Mouse (Mus musculus): ENCODE data around the gene Igfbp2. TPM values are rescaled to one million over a fixed set of nuclear protein-coding genes. Genes with fewer than 3 reads are reported as not detected.

The Igfbp2 gene
- total RNA-seq, 4 experiments from 2014 or later = 36.7 to 56.7 (median 47.3) TPM

- DNase-seq (ENCODE audit: low spot score in 2 of 2) = no peak
Observed at GRCm38 (mm10) chr1:72815184-72815583, 9.1 kb upstream of the Igfbp2 start.

- no peak for DNase-seq (ENCODE audit: low spot score in 2 of 2)
Observed at GRCm38 (mm10) chr1:72815616-72816015, 8.7 kb upstream of the Igfbp2 start.

GRCm38 (mm10) chr1:72819995-72820394 is 4.3 kb upstream of the Igfbp2 start:
- DNase-seq (ENCODE audit: low spot score in 2 of 2) = no peak

- no peak for DNase-seq (ENCODE audit: low spot score in 2 of 2)
Observed at GRCm38 (mm10) chr1:72822893-72823292, 1.4 kb upstream of the Igfbp2 start.

GRCm38 (mm10) chr1:72824707-72825101 is 401 bp downstream of the Igfbp2 start:
- DNase-seq (ENCODE audit: low spot score in 2 of 2) = no peak

GRCm38 (mm10) chr1:72825286-72825685 is 983 bp downstream of the Igfbp2 start:
- DNase-seq (ENCODE audit: low spot score in 2 of 2) = no peak

- DNase-seq (ENCODE audit: low spot score in 2 of 2) = no peak
Observed at GRCm38 (mm10) chr1:72825921-72826320, 1.6 kb downstream of the Igfbp2 start.

GRCm38 (mm10) chr1:72826446-72826845 is 2.1 kb downstream of the Igfbp2 start:
- no peak for DNase-seq (ENCODE audit: low spot score in 2 of 2)

- no peak for DNase-seq (ENCODE audit: low spot score in 2 of 2)
Observed at GRCm38 (mm10) chr1:72826931-72827330, 2.6 kb downstream of the Igfbp2 start.

- no peak for DNase-seq (ENCODE audit: low spot score in 2 of 2)
Observed at GRCm38 (mm10) chr1:72827411-72828315, 3.4 kb downstream of the Igfbp2 start.

GRCm38 (mm10) chr1:72828843-72829242 is 4.5 kb downstream of the Igfbp2 start:
- no peak for DNase-seq (ENCODE audit: low spot score in 2 of 2)

GRCm38 (mm10) chr1:72830485-72830884 is 6.2 kb downstream of the Igfbp2 start:
- DNase-seq (ENCODE audit: low spot score in 2 of 2) = no peak

- DNase-seq (ENCODE audit: low spot score in 2 of 2) = no peak
Observed at GRCm38 (mm10) chr1:72832715-72833153, 8.4 kb downstream of the Igfbp2 start.

- DNase-seq (ENCODE audit: low spot score in 2 of 2) = no peak
Observed at GRCm38 (mm10) chr1:72833563-72833962, 9.3 kb downstream of the Igfbp2 start.

GRCm38 (mm10) chr1:72839356-72839755 is 15.1 kb downstream of the Igfbp2 start:
- no peak for DNase-seq (ENCODE audit: low spot score in 2 of 2)

- no peak for DNase-seq (ENCODE audit: low spot score in 2 of 2)
Observed at GRCm38 (mm10) chr1:72839791-72840190, 15.5 kb downstream of the Igfbp2 start.

GRCm38 (mm10) chr1:72842666-72843459 is 18.6 kb downstream of the Igfbp2 start:
- no peak for DNase-seq (ENCODE audit: low spot score in 2 of 2)

GRCm38 (mm10) chr1:72844675-72845074 is 20.4 kb downstream of the Igfbp2 start:
- DNase-seq (ENCODE audit: low spot score in 2 of 2) = no peak

GRCm38 (mm10) chr1:72847849-72848380 is 23.6 kb downstream of the Igfbp2 start:
- DNase-seq (ENCODE audit: low spot score in 2 of 2) = no peak

- no peak for DNase-seq (ENCODE audit: low spot score in 2 of 2)
Observed at GRCm38 (mm10) chr1:72849037-72849436, 24.7 kb downstream of the Igfbp2 start.

GRCm38 (mm10) chr1:72853759-72854158 is 29.5 kb downstream of the Igfbp2 start:
- no peak for DNase-seq (ENCODE audit: low spot score in 2 of 2)

All from layer of hippocampus, adult 8-10 months (tissue).